Mouse (Mus musculus) forebrain, postnatal 0 days (tissue): ENCODE measurements around the gene Pus10. TPM values are rescaled to one million over a fixed set of nuclear protein-coding genes. Genes with fewer than 3 reads are reported as not detected.

Experiments used
- ATAC-seq: fragments of 200-750 bp; cut with Nextera tagmentation; 2 replicates; pipeline ENCODE4 v1.8.0; 2017; ENCODE audit warnings: mild to moderate bottlenecking, moderate library complexity
- DNase-seq: peaks from one replicate; pipeline ENCODE4 v3.0.0-alpha.2; 2015
- H3K27ac ChIP-seq: fragments of 300-500 bp; sonication (generic); 2 replicates; pipeline ENCODE4 v1.5.1; 2014; ENCODE audit warnings: low read depth, mild to moderate bottlenecking, antibody characterized with exemption, low read length, moderate library complexity, mixed read lengths
- H3K27me3 ChIP-seq: fragments of 300-500 bp; sonication (generic); 2 replicates; pipeline ENCODE4 v1.6.1; 2014; ENCODE audit warnings: mild to moderate bottlenecking, low read length, mixed read lengths; ENCODE audit not compliant: insufficient read depth
- H3K36me3 ChIP-seq: fragments of 300-500 bp; sonication (generic); 2 replicates; pipeline ENCODE4 v1.6.1; 2014; ENCODE audit warnings: mild to moderate bottlenecking, moderate library complexity; ENCODE audit not compliant: insufficient read depth
- H3K4me1 ChIP-seq: fragments of 300-500 bp; sonication (generic); 2 replicates; pipeline ENCODE4 v1.6.1; 2014; ENCODE audit warnings: antibody characterized with exemption; ENCODE audit not compliant: insufficient read depth
- H3K4me2 ChIP-seq: fragments of 300-500 bp; sonication (generic); 2 replicates; pipeline ENCODE4 v1.6.1; 2014; ENCODE audit warnings: low read depth, mild to moderate bottlenecking, moderate library complexity
- H3K4me3 ChIP-seq: fragments of 300-500 bp; sonication (generic); 2 replicates; pipeline ENCODE4 v1.5.1; 2014; ENCODE audit warnings: low read depth, low read length, mixed read lengths
- H3K9ac ChIP-seq: fragments of 300-500 bp; sonication (generic); 2 replicates; pipeline ENCODE4 v1.6.1; 2014; ENCODE audit warnings: mild to moderate bottlenecking
- H3K9me3 ChIP-seq: fragments of 300-500 bp; sonication (generic); 2 replicates; pipeline ENCODE4 v1.6.1; 2016; ENCODE audit warnings: low read length
- CTCF ChIP-seq: sonication (generic); IDR thresholded peaks from 2 replicates; pipeline ENCODE4 v1.5.1; 2016; ENCODE audit warnings: antibody characterized with exemption, control low read depth, low read depth
- WGBS: fragments of 180-500 bp; shearing (Covaris S2); extraction: QIAGEN DNeasy Blood & Tissue Kit; methylation state at CpG from one replicate; pipeline ENCODE4 v1.1.7; 2014; 5-methylcytosine and 5-hydroxymethylcytosine counted together
- polyA plus RNA-seq: library from polyadenylated mRNA; unstranded; fragments of >200 nt; fragmentation: Nextera tagmentation; extraction: Ambion mirVana; gene quantifications from 2 replicates; pipeline ENCODE4 v1.2.1, GENCODE M21; 2015
- total RNA-seq: library from RNA; depleted of rRNA; stranded (reverse); fragments of >200 nt; gene quantifications from 2 replicates; pipeline ENCODE4 v1.2.3, GENCODE M21; 2014

Gene Pus10
- total and polyA plus RNA-seq, 2 experiments from 2014 or later, result 9.0 to 18.0 TPM

GRCm38 (mm10) chr11:23693286-23693685 lies 27.8 kb downstream of the Pus10 start:
- Histone ChIP-seq H3K36me3 (0 out of 2 replicates have a peak, but pooled peaks cover 3% of the 10 kb centered on the region), H3K27me3 (no peaks in the 10 kb centered on the region), H3K4me3 (no peak overlapping the region), H3K4me2 (no peak overlapping the region), H3K9me3 (no peaks in the 10 kb centered on the region), H3K27ac (no peak overlapping the region), H3K9ac (no peak overlapping the region), H3K4me1 (no peaks in the 10 kb centered on the region)
- DNase-seq (no peak), ATAC-seq (no peak)
- WGBS, result 97% methylated on average over 2 of the region's 2 CpGs
- TF ChIP-seq CTCF, result no peak

GRCm38 (mm10) chr11:23695847-23696246 lies 30.4 kb downstream of the Pus10 start:
- Histone ChIP-seq H3K27me3 (no peaks in the 10 kb centered on the region), H3K36me3 (0 out of 2 replicates have a peak, but pooled peaks cover 3% of the 10 kb centered on the region), H3K9me3 (no peaks in the 10 kb centered on the region), H3K4me2 (no peak overlapping the region), H3K4me1 (no peaks in the 10 kb centered on the region), H3K4me3 (no peak overlapping the region), H3K9ac (no peak overlapping the region), H3K27ac (no peak overlapping the region)
- DNase-seq (no peak), ATAC-seq (no peak)
- TF ChIP-seq CTCF, result no peak

DNA sequence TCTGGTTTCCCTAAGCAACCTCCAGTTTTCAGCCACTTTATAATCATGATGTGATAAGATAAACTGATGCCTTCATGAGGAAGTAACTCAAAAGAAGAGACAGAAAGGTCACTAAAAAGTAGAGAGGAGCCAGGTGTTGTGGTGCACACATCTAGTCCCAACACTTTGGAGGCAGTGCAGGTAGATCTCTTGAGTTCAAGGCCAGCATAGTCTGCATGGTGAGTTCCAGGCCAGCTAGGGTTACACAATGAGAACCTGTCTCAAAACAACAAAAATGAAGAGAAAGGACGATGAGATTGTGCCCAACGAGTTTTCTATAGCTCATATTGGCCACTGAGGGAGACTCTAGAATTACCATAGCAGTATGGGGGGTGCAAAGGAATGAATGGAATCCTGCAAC lies 33.1 kb downstream of the Pus10 start:
- no peak for ATAC-seq
- no peak for DNase-seq
- H3K36me3 ChIP-seq, result peaks cover 4% of the 10 kb centered on the region; the same call in 1 of the 2 replicates
- no peak for TF ChIP-seq CTCF
- H3K4me1 ChIP-seq, result no peaks in the 10 kb centered on the region
- no peak overlapping the region for H3K4me3 ChIP-seq
- no peak overlapping the region for H3K27ac ChIP-seq
- WGBS, result 57% methylated on average over 2 of the region's 2 CpGs
- H3K27me3 ChIP-seq, result no peaks in the 10 kb centered on the region
- H3K9me3 ChIP-seq, result no peaks in the 10 kb centered on the region
- H3K4me2 ChIP-seq, result no peak overlapping the region
- H3K9ac ChIP-seq, result no peak overlapping the region

DNA sequence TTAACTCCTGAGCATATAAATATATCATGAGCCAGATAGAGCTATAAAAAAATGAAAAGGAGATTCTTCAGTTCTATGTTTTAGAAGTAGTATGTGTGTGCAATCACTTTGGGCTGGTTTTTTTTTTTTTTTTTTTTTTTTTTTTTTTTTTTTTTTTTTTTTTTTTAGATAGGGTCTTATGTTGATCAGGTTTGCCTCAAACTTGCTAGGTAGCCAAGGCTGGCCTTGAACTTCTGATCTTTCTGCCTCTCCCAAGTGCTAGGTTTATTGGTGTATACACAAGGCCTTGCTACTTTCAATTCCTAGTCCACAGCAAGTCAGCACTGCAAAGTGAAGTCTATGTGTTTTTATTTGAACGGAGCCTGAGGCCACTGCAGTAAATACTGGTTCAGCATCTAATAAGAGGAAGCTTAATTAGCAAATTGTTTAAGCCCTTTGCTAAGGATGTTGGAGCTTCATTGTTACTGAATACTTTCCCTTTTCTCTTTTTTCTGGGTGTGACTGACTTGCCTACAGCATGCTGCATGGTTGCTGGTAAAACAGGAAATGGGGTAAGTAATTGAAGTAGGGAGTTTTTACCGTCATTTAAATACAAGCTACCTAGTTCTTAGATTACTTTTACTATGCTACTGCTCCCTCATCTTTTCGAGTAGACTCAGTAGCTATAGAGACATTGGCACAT lies 34.1 kb downstream of the Pus10 start:
- DNase-seq (no peak), ATAC-seq (no peak)
- Histone ChIP-seq H3K9ac (no peak overlapping the region), H3K27me3 (no peaks in the 10 kb centered on the region), H3K9me3 (no peaks in the 10 kb centered on the region), H3K4me1 (no peaks in the 10 kb centered on the region), H3K4me2 (no peak overlapping the region), H3K4me3 (no peak overlapping the region), H3K36me3 (peaks cover 6% of the 10 kb centered on the region), H3K27ac (no peak overlapping the region)
- no peak for TF ChIP-seq CTCF
- 45% methylated on average over 3 of the region's 3 CpGs for WGBS

- H3K27me3 ChIP-seq, result no peaks in the 10 kb centered on the region
- H3K4me2 ChIP-seq, result no peak overlapping the region
- TF ChIP-seq CTCF, result no peak
- WGBS, result 93% methylated on average over 3 of the region's 3 CpGs
- DNase-seq (no peak), ATAC-seq (no peak)
- H3K9ac ChIP-seq, result no peak overlapping the region
- no peaks in the 10 kb centered on the region for H3K4me1 ChIP-seq
- H3K4me3 ChIP-seq, result no peak overlapping the region
- H3K36me3 ChIP-seq, result peaks cover 8% of the 10 kb centered on the region
- H3K27ac ChIP-seq, result no peak overlapping the region
- no peaks in the 10 kb centered on the region for H3K9me3 ChIP-seq
Observed at GRCm38 (mm10) chr11:23701831-23702230, 36.4 kb downstream of the Pus10 start.

DNA sequence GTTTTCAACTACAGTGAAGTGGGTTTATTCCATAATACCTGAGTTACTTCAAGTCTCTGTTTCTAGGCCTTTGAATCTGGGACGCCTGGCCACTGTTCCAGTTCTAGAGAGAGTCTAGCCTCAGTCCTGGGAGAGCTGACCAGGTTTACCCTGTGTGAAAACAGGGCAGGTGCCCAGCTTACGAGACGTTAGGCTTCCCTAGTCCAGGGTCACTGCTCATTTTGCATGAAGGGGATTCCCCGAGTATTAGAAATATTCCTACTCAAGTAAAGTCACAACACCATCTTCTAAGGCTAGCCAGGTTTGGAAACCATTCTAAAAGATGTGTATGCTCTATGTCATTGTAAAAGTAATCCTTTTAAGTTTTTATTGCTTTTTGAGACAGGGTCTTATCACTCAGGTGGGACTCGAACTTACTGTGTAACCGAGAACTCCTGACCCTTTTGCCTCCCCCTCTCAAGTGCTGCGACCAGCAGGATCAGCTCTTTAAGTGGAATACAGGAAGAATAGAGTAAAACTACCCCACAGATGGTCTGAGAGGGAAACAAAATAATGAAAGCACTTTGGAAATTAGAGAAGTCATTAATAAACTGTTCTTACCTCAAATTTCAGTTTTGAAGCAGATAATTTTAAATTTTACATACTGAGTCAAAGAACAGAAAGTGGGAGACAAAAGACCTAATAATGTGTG lies 39.3 kb downstream of the Pus10 start:
- no peak for ATAC-seq
- WGBS, result 79% methylated on average over 7 of the region's 7 CpGs

GRCm38 (mm10) chr11:23712299-23712698 lies 46.8 kb downstream of the Pus10 start:
- no peak overlapping the region for H3K27ac ChIP-seq
- H3K4me3 ChIP-seq, result no peak overlapping the region
- no peaks in the 10 kb centered on the region for H3K9me3 ChIP-seq
- no peaks in the 10 kb centered on the region for H3K4me1 ChIP-seq
- no peak overlapping the region for H3K4me2 ChIP-seq
- H3K9ac ChIP-seq, result no peak overlapping the region
- WGBS, result 79% methylated on average over 3 of the region's 3 CpGs
- H3K27me3 ChIP-seq, result no peaks in the 10 kb centered on the region
- ATAC-seq, result no peak
- DNase-seq, result no peak
- peaks cover 67% of the 10 kb centered on the region for H3K36me3 ChIP-seq
- TF ChIP-seq CTCF, result no peak

More for the DNA sequence above, 39.3 kb downstream of the Pus10 start:
- H3K4me1 ChIP-seq, result no peaks in the 10 kb centered on the region
- no peak overlapping the region for H3K4me2 ChIP-seq
- TF ChIP-seq CTCF, result no peak
- H3K27ac ChIP-seq, result no peak overlapping the region
- no peak overlapping the region for H3K9ac ChIP-seq
- peaks cover 25% of the 10 kb centered on the region for H3K36me3 ChIP-seq
- no peaks in the 10 kb centered on the region for H3K9me3 ChIP-seq
- no peaks in the 10 kb centered on the region for H3K27me3 ChIP-seq
- no peak overlapping the region for H3K4me3 ChIP-seq
- DNase-seq, result no peak
